Mouse (Mus musculus) neural tube, embryonic 10.5 days (tissue): ENCODE data around the gene Calm3.

Source experiments
- DNase-seq: peaks from one replicate; pipeline ENCODE4 v3.0.0-alpha.2; 2017; ENCODE audit warnings: low spot score; ENCODE audit errors: extremely low spot score

Gene Calm3

DNA sequence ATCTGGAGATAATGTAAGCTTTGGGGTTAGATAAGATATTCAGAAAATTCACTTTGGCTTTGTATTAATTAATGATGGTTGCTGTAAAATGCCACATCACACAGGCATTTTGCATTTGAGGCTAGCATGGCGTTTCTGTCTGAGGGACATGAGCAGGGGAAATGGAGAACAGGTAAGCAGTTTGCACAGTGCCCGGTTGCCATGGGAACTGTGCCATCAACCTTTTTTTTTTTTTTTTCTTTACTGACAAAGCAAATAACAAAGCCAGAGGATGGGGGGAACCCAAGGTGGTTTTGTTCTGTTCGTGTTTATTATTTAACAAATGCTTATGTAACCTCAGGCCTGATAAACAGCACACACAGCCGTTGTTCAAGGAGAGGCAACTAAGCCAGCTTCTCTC, 18.9 kb upstream of the Calm3 start:
- DNase-seq, result no peak

DNA sequence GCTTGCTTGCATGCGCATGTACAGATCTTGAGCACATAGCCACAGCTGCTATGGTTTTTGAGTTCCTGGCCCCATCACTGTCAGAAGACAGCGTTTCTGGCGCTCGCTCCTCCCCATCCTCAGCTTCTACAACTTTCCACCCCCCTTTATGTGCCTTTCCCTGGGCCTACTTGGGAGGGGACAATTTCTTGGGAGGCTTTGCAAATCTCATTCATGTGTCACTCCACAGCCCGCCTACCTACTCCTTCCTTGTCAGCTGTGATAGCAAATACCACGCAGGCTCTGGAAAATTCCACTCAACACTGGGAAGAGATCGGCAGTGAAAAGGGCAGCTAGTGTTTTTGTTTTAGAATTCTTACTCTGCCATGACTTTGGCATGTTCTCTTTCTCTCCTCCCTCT, 16.4 kb upstream of the Calm3 start:
- DNase-seq, result no peak

DNA sequence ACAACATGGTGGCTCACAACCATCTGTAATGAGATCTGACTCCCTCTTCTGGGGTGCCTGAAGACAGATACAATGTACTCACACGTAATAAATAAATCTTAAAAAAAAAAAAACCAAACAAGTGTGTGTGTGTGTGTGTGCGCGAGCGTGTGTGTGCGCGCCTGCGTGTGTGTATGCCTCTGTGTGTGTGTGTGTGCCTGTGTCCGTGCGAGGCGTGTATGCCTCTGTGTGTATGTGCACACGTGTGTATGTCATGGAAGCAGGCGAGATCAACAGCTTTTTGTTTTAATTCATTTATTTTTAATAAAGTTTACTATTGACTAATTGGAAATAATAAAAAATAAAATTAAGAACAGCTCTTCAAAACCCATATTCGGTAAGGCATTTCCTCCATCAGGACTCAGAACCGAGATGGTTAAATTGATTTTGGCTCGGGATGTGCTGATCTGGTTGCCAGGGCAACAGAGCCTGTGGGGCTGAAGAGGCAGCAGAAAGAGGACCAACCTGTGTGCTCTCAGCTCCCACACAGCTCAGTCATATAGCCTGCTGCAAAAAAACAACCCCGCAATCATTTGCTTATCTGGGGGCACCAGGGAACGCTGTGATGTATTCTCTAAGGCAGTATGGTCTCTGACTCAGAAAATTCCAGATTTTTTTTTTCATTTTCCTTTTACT, 14.3 kb upstream of the Calm3 start:
- no peak for DNase-seq

DNA sequence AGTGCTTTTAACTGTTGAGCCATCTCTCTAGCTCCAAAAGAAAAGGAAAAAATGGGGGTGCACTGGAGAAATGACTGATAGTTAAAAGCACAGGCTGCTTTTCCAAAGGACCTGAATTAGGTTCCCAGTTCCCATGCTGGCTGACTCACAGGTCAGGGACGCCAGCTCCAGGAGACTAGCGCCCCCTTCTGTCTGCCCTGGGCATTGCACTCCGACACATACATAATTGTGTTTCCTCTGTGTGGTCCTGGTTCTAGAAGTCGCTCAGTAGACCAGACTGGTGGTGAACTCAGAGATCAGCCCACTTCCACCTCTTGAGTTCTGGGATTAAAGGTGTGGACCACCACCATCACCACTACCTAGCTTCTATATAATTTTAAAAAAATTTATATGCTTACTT, 13.4 kb upstream of the Calm3 start:
- DNase-seq, result no peak

DNA sequence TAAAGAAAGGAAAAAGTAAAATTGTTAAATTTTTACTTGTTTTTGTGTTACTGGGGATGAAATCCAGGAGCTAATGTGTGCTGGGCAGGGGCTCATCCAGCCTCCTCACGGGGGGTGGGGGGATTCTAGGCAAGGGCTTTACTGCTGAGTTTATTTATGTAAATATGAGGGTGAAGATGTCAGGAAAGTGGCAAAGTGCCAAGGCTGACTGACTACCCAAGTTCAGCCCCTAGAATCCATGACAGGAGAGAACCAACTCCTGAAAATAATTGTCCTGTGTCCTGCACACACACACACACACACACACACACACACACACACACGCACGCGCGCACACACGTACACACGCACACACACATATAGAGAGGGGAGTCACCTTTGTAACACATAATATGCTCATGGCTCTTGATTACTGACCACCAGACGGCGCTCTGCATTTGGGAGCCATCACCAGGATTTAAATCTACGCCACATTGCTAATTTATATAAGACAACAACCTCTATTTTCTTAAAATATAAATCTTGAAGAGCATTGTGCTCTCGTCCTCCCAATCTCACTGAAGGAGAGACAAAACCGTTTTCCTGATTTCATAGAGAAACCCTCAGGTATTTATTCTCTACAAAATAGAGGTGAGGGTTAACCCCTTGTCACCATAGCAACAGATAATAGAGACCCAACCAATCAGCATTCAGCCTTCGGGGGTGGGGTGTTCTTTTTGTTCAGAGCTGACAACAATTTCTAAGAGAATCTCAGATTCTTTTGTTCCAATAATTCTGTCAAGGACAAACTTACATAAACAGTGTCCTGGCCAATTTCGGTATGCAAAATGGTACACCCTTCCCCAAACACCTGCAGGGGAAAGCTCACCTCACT, 9.0 kb upstream of the Calm3 start:
- no peak for DNase-seq

DNA sequence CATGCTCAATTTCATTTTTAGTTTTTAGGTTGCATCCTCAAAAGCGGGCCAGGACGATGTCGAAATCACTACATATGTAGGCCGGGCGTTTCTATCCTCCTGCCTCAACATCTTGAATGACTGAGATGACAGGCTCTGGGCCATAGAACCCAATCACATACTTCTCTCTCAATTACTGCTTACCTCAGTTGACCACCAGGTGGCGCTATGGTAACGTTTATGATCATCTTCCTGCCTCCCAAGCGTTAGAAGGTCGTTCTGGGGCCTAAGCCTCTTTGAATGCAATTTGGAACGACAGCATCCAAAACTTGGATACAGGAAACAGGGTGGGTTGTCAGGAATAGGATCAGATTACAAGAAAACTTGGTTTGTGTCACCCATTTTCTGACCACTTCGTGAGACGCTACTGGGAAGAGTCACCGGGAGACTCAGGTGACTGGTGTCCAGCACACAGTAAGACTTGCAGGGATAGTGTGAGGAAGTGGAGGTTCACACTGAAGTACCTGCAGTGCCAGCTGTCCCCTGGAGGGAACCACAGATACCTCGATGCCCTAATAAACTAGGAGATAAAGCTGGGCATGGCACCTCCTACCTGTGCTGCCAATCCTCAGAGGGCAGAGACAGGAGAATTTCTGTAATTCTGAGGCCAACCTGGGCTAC, 8.2 kb upstream of the Calm3 start:
- DNase-seq, result peak; percentile 88

DNA sequence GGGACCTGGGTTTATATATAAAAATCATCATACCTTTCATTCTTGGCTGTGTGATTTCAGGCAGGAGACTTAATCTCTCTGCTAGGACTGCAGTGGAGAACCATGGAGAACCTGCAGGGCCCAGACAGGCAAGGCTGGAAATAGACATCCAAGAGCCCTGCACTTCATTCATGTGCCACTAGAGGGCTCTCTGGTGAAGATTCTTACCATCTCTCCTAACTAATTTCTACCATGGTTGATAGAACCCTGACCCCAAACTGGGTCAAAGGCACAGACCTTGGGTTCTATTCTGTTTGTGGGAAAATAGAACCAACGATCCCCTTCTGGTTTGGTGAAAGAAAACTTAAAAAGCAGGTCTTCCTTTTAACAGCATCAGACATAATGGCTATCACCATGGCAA, 6.9 kb upstream of the Calm3 start:
- DNase-seq, result peak; percentile 73

DNA sequence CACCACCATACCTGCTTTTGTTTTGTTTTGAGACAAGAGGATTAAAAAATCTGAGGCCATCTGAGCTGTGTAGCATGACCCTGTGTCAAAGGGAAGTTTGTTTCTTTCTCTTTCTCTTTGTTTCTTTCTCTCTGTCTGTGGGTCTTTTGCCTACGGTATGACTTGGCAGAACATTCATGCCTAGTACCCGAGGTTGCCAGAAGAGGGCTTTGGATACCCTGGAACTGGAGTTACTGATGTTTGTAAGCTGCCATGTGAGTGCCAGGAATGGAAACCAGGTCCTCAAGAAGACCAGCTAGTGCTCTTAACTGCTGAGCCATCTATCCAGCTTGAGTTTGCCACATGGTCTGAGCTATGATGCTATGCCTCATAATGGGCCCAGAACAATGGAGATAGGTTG, 4.4 kb upstream of the Calm3 start:
- no peak for DNase-seq

DNA sequence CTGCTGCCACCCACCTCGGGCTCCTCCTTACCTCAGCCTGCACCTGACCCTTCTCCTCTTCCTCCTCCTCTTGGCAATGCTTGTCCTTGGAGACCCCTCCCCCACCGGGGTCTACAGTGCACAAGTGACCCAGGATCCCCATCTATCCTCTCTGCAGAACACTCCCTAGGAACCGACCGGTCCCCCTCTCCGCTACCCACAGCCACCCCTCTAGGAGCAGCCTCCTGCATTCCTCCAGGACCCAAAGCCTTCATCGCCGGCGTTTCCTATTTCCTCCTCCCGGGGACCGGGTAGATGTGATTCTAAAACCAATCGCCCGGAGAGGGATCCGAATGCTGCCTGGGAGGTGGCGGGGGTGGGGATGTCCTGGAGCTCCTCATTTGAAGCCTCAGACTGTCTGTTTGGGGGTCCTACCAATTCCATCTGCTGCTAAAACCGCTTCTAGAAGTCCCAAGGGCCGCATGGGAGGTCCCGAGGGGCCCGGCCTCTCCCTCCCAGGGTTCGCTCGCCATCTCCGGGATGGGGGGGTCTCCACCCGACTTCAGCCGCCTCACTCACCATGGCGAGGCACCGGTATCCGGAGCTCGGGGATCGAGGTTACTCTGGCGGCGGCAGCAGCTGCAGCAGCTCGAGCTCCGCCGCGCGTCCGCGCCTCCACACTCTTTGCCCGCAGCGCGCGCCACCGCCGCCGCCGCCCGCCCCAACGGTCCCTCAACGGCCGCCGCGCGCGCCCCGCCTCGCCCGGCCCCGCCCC, 454 bp downstream of the Calm3 start:
- DNase-seq, result no peak

DNA sequence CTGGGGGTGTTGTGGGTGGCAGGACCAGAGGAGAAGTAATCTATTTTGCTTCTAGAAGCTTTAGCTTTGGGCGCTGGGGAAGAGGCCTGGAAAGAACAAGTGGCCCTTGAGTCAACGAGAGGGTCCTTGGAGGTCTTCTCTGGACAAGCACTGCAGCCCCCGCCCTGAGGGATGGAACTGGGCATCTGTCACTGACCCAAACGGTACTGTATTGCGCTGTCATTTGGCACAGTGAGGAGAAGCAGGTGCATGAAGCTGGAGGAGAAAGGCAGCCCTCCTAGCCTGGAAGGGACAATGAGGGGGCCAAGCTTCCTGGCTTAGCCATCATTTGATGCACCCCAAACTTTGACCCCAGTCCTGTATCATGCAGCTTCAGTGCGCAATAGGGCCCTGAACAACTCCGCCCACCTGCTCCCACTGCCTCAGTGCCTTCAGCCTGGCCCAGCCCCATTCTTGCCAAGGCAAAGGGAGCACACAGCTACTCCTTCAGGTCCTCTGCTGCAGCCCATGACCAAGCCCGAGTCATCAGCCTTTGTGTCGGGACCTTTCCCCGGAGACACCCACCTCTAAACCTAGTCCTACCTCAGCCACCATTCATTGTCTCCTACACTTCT, 1.4 kb downstream of the Calm3 start:
- no peak for DNase-seq

DNA sequence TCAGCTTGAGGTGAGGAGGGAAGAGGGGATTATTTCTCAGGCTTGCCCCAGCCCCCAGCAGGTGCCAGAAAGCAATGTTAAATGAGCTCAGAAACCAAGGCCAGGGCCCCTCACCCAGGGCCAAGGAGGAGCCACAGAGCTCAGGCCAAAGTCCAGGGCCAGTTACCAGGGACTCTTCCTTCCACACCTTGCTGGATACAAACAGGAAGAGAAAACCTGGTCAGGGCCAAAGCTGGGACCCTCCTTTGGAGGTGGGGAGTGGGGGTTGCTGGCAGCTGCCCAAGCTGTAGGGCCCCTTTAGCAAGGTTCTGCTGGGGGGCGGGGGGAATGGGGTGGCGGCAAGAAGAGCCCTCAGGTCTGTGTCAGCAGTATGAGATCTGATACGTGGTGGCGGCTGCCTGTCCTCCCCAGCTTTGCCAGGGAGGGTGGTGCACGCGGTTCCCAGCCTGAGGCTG, 2.0 kb downstream of the Calm3 start:
- no peak for DNase-seq

DNA sequence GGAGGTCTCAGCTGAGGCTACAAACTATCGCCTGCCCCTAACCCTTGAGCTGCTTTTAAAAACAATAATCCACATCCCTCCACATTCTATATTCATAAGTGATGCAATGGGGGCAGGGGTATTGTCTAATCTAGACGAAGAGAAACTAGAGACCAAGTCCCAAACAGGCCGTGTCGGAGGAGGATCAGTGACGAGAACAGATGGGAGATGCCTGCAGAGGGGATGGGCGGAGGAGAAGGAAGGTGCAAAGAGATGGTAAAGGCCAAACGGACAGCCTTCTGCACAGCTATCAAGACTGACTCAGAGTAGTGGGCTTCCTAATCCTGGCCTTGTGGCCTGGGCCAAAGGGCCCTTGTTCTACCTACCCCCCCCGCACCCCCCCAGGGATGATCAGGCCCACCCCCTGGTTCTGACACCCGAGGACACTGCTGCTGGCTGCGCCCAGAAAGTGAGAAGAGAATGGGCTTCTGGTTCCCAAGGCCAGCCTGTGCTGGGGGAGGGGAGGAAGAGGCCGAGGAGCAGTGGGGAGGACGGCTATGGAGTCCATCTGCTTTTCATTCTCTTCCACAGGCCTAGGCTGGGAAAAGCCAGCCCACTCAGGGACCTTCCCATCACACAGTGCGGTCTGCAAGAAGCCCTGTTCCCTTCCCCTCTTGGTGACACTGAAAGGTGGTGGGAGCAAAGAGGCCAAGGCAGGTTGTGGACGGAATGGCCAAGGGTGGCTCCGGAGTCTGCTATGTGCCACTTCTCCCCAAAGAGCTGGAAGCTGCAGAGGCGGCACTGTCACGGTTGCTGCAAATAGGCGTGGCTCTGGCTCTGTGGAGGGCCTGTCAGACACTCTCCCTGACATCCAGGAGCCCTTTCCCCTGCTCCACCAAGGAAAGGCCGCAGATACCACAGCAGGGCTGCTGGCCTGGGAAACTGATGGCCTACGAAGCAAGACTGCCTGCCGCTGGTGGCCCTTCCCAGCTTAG, 2.8 kb downstream of the Calm3 start:
- DNase-seq, result peak; percentile 51

DNA sequence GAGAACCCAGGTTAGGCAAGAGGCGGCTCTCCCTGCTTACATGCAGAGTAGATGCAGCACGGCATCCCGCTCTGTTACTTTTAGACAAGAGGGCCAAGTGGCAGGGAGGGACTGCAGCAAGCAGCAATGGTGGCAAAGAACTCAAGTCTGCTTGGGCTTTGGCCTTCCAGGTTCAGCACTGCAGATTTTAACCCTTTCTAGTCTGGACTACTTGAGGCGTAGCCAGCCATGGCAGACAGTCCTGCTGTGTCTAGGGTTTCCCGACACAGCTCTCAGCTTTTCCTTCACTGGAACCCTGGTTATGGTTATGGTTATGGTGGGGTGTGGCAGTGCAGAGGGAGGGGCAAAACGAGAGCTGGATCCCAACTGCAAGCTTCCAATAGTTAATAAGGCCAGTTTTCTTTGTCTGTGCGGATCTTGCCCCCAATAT, 3.7 kb downstream of the Calm3 start:
- no peak for DNase-seq

DNA sequence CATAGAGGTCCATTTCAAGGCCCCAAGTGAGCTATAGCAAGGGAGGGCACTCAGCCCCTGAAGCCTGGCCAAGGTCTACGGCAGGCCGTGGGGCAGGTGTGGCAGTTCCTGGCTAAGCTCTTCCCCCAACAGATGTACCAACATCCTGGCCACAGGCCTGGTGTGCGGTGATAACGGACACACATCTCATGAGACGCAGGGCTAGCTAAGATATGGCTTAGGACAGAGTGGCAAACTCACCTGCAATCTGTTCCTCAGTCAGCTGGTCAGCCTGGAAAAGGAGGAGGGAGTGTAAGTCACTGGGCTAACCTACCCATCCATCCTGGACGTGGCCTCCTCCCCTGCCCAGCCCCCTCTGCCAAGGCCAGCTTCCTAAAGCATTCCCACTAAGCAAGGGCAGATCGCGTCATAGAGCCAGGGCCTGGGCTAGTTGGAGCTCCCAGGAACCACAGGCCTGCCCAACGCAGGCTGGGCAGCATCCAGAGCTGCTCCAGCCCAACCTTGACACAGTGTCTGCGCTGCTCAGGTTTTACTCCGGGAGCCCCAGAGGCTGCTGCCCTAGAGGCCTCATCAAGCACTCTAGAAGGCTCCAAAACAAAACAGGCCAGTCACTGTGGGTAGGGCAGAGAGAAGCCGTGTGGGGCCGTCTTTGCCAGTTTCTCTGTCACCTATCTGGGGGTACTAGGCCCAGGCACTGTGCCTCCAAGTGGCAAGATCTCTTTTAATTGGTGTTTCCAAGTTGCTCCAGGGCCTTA, 4.3 kb downstream of the Calm3 start:
- no peak for DNase-seq

DNA sequence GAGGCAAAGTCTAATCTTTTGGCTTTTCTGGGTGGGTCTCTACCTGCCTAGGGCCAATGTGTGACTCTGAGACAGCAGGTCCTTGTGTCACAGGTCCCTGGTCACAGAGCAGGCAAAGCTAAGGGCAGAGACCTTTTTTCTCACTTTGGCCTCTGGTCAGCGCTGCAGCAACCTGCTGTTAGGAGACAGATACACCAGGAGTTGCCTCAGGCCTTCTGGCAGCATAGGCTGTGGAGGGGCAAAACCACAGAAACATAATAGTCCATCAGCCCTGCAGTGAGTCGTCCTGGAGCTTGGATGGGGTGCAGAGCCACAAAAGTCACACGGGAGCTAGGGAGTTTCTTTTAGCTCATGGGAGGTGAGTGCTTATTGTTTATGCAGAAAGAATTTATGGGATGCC, 5.2 kb downstream of the Calm3 start:
- DNase-seq, result no peak

DNA sequence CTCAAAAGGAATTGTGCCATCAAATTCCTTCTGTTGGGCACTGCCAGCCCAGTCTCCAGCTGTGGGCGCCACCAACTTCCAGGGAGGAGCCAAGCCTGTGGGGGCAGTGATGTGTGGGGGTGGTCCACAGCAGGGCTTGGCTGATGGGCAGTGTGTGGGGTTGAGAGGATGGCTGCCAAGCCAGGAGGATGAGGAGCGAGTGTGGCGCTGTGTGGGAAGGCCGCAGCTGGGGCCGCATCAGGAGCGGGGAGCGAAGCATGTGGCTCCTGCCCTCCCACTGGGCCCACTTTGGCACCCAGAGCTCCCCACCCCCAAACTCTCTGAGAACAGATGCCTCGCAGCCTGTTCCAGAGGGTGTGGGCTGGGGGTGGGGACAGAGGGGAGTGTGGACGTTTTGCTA, 5.9 kb downstream of the Calm3 start:
- no peak for DNase-seq

DNA sequence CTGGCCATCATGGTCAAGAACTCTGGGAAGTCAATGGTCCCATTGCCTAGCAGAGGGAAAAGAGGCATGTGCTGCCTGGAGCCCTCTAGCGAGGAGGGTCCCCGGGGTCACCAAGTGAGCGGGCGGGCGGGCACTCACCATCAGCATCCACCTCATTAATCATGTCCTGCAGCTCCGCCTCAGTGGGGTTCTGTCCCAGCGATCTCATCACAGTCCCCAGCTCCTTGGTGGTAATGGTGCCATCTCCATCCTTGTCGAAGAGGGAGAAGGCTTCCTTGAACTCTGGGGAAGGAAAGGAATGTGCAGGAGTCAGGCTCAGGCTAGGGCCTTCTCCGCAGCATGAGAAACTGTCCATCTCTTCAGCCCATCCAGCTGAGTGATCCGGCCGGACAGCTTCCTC, 6.5 kb downstream of the Calm3 start:
- DNase-seq, result no peak

DNA sequence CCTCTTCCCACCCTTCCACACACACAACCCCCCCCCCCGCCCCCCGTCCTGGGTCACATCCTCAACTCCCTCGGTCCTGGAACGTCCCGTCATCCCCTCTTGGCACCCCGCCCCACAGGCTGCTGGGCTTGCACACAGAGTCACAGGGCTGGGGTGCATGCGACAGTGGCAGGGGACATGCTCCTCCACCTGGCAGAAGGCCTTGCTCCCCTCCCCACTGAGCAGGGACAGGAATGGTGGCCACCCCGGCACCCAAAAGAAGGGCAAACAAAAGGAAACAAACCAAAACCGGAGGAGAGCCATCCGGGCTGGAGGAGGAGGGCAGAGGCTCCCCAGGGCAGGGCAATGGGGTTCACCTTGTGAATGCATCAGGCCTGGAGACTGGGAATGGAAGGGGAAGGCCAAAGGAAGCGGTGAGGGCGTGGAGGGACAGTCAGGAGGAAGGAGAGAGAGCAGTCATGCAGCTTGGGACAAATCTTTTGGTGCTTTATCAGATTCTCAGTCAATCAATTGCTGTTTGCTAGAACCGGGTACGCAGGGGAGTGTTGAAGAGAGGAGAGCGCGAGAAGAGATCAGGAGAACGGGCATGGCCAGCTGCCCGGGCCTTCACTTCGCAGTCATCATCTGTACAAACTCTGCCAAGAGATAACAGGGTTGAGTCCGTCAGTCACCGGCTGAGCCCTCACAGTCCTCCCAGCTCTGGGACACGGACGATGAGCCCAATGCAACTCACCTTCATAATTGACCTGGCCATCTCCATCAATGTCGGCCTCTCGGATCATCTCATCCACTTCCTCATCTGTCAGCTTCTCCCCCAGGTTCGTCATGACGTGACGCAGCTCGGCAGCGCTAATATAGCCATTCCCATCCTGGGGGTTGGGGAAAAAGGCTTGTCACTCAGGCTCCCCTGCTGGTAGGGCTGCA, 7.3 kb downstream of the Calm3 start:
- DNase-seq, result no peak
